Mouse (Mus musculus): Measurements from ENCODE around the gene Atp1b1.

The Atp1b1 gene

DNA sequence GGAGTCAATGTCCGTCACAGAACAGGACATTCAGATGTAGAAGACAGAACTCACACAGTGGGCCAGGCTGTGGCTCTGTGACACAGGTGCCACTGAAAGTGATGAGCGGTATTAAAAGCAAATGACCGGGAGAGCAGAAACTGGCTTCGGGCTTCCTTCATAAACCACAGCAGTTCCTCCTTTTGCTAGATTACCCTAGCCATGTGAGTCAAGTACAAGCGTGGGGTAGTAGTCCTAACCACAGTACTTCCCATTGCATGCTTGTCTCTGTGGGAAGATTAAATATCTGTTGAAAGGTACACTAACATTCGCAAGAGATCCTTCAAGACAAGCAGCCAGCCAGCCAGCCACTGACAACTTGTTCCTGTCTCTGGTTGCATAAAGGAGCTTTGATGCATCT, 17.9 kb downstream of the Atp1b1 start:
- no peak for DNase-seq (ENCODE audit: low spot score in 2 of 2)

DNA sequence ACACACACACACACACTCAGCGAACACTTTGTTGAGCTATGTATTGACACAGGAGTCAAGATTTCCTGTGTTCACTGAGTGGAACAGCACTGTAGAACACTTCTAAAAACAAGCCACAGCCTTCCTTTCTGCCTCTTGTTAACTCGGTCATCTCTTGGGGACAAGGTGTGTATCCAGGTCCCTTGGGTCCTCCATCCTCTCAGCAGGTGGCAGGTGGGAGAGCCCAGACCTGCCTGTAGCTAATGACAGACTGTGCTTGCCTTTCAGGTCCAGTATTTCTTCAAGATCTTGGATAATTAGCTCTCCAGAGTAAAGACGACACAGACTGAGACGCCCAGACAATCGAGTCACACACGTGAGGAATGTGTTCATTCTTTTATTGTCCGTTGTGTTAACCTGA, 21.4 kb downstream of the Atp1b1 start:
- no peak for DNase-seq (ENCODE audit: low spot score in 2 of 2)

DNA sequence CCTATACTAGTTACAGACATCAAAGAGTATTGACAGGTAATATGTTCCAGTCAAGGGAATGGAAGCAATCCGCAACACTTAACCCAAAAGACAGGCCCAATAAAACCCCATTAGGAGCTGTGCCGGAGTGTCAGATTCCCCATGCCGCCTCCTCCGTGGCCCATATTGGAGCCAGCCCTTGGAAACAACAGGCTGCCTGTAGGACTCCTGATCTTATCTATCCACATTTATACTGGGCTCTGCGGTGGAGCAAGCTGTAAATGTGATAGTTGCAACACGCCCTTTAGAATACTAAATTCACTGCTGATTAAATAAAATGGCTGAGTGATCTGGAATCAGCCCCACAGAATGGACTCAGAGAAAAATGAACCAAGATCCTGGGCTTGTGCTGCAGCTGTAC, 24.1 kb downstream of the Atp1b1 start:
- DNase-seq (ENCODE audit: low spot score in 2 of 2) = no peak

DNA sequence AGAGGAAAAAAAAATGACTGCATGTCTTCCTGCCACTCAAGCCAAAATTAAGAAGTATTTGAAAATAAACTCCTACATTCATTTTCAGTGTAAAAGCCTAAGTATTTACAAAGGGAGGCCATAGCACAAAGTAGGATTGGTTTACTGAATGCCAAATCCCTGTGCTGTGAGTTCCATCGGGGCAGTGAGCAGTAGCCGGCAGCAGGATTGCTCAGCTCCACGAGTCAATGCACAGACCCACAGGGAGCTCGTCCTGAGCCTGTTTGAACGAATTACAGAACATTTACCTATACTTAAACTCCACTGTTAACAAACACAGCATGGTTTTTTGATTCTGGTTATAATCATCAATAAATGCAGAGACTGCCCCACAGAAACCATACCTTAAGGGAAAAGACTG, 25.5 kb downstream of the Atp1b1 start:
- DNase-seq (ENCODE audit: low spot score in 2 of 2) = no peak

DNA sequence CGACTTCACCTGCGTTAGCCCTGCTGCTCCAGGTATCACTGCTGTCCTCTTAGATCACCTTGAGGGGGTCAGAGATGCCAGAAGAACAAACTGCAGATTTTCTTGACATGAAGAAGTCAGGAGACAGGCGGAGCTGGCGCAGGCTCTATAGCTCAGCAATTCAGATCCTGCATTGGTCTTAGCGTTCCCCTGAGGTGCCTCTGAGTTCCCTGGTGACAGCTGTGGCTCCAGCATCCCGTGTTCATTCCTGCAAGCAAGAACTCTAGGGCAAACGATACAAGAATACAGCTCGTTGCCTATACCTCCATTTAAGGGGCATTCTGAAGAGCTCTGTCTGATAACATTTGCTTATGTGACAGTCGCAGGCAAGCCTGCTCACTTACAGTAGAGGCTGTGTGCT, 29.5 kb downstream of the Atp1b1 start:
- no peak for DNase-seq (ENCODE audit: low spot score in 2 of 2)

DNA sequence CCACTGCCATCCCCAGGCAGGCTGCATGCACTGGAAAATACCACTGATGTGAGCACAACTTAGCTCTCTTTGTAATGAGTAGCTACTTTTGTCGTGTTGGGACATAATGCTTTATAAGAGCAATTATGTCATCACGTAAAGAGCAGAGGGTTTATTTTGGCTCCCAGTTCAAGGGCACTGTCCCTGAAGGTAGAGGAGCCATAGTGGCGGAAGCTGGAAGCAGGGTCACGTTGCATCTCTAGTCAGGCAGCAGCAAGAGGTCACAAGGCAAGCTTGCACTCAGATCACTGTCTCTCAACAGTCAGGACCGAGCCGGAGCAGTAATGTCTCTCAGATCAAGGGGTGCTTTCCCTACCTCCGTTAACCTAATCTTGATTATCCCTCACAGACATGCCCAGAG, 30.4 kb downstream of the Atp1b1 start:
- DNase-seq (ENCODE audit: low spot score in 2 of 2) = no peak

DNA sequence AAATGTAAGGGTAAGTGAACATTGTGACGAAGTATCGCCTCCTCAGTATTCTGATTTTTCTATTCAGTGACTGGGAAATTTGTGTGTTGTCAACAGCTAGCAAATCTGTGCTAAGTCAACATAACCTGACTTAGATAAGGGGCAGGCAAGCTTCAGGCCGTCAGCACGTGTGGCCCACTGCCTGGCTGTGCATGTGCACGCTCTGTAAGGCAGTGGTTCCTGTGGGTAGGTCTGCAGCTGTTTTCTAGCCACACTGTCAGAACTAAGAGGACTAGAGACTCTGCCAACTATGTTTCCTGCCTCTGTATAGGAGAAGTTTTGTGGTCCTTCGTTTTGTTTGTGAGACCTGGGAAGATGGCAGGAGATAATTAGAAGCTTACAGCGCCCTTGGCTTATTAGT, 31.9 kb downstream of the Atp1b1 start:
- no peak for DNase-seq (ENCODE audit: low spot score in 2 of 2)

DNA sequence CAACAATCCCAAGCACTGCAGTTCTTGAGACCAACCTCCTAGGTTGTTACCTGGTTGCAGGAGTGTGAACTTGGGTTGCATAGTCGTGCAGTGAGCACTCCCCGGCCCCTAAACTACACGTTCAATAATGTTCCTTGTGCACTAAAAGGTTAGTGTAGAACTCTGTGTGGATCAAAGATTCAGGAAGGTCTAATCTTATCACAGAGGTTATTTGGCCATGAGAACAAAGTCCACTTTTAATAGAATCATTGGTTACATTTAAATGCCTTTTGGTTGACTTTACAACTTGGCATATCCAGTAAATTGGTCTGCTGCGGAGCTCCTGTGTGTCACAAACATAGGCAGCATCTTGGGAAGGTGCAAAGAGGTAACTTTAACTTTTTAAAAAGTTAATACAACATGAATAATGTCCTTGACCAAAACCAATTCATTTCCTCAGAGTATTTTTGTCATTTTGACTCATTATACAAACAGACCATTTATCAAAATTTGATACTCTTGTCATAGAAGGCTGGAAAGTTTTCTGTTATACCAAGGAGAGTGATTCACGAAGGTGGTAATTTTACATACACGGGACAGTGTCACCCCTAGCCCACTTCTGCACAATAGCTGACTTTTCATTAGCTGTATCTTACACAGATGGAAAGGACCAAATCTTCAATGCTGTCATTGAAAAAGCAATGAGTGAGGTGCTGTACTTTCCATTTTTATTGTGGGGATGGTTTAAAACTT, 37.4 kb downstream of the Atp1b1 start:
- no peak for DNase-seq (ENCODE audit: low spot score in 2 of 2)

DNA sequence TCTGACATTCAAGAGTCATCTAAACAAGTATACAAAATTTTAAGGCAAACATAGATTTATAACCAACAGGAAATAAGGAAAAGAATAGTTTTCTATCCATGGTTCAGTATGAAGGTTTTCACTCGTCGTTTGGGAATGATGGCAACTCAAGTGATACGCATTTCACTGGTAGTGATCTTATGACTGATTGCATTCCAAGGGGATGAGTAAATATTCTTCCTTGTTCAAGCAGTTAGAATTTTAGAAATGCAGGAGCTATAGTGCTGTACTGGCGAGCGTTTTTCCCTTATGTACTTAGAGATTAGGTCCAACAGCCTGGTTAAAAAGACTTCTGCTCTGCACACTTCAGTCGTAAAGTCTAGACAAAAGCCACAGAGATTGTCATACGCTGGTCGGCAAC, 38.8 kb downstream of the Atp1b1 start:
- DNase-seq (ENCODE audit: low spot score in 2 of 2) = no peak

GRCm38 (mm10) chr1:164418320-164418719, 39.8 kb downstream of the Atp1b1 start:
- no peak for DNase-seq (ENCODE audit: low spot score in 2 of 2)

DNA sequence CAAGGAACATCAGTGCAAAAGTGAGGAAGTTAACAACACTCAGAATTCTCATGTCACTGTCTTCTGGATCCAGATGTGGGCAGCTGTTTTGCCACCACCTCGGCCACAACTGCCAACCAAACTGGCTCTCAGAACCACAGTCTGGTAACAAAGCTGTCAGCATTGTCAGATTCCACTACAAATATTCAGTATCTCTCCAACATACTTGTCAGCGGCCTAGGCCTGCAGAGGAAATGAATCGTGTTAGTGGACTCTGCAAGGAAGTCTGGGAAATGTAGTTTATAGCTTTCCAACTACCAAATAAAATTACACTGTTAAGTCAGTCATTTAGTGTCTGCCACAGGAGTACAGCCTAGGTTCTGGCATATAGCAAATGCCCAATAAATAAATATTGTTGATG, 40.6 kb downstream of the Atp1b1 start:
- DNase-seq (ENCODE audit: low spot score in 2 of 2) = no peak

DNA sequence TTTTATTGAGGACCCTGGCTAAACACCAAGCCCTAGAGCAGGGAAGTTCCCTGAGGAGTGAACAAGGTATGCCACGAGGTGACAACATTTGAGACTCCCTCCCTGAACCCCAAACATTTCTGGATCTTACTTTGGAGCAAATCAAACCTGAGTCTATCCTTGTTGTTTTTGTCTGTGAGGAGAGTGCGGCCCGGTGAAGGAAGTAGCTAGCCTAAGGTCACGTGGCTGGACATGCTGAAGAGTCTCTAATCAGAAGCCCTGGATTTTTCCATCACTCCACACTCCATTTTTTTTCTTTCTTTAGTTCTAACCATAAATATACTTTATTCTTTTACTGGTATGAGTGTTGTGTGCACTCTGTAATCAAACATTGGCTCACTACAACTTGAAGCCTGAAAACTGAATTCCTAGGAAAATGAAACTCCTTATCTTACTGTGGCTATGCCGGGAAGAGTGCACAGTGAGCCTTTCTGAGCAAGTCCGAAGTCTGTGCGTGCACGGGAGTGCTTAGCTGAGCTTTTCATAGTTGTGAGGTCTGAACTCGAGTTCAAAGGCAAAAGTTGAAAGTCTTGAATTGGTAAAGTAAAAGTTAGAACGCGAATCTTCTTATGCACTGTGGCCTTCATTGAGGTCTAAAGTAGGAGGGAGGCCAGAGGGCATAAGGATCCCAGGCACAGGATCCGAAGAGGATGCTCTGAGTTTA, 41.3 kb downstream of the Atp1b1 start:
- DNase-seq (ENCODE audit: low spot score in 2 of 2) = no peak

DNA sequence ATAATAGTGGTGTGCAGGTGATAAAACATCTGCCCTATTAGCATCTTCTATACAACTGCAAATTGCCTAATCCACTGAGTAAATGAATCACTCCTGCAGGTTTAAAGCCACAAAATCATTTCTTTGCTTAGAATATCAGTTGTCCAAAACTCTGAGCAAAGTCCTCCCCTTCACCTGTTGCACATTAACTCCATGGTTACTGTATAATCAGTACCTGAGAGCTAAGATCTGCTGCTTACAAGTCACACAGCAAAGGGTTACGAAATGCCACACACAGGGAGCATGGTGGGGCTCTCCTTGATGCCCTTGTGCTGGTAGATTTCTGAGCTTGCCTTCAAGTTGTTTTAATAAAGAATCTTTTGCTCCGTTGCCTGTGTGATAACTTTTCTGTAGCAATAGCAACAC, 42.8 kb downstream of the Atp1b1 start:
- no peak for DNase-seq (ENCODE audit: low spot score in 2 of 2)

DNA sequence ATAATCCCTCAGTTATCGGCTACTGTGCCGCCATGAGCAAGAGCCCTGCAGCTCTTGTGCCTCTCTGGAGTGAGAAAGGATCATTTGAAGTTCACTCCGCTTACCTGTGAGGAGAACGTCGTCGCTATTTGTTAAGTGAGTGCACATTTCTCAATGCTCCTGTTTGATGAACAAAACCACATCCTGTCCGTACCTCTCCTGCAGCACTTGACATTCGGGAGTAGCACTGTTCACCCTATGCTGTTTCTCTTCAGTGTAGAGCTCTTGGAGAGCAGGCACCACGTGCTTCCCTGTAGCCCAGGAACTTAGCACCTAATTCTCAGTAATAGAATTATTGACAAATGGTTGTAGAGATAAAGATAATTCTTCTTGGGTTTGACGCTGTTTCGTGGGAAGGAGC, 44.5 kb downstream of the Atp1b1 start:
- DNase-seq (ENCODE audit: low spot score in 2 of 2) = no peak

GRCm38 (mm10) chr1:164412906-164413305, 45.2 kb downstream of the Atp1b1 start:
- DNase-seq (ENCODE audit: low spot score in 2 of 2) = no peak

- DNase-seq (ENCODE audit: low spot score in 2 of 2) = no peak
Observed at GRCm38 (mm10) chr1:164411306-164411705, 46.8 kb downstream of the Atp1b1 start.

- no peak for DNase-seq (ENCODE audit: low spot score in 2 of 2)
Observed at GRCm38 (mm10) chr1:164408655-164409054, 49.5 kb downstream of the Atp1b1 start.

DNA sequence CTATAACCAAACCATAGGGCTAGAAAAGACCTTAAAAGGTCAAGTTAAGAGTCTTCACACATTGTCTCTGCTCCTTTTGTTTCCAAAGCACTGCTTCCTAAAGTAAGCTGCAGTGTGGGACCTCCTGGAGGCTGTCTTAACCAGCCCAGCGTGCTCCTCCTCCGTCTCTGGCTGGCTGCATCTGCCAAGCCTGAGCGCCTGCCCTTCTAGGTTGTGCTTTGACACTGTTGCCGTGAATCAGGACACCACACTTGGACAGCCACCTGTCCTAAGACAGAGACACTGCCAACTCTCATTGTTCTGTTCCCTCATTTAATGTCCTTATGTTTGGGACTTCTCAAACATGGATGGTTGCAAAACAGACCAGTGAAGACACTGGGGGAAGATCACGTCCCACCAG, 51.6 kb downstream of the Atp1b1 start:
- DNase-seq (ENCODE audit: low spot score in 2 of 2) = no peak

DNA sequence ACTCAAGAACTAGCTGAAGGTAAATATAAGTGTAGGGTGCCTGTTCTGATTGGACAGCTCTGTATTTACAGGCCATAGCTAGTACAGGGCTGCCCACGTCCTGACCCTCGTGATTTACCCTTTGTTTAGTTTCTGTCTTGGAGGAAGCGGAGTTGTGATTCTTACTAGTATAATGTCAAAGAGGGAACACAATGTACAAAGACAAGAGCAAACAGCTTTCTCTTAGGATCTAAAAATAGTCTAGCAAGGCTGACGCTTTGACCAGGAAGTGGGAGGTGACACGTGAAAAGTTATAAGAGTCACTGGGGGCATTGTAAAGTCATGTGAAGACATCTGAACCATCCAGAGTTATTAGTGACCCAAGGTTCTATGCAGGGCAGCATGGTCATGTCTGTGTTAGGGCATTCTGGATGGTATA, 52.8 kb downstream of the Atp1b1 start:
- DNase-seq (ENCODE audit: low spot score in 2 of 2) = no peak

- no peak for DNase-seq (ENCODE audit: low spot score in 2 of 2)
Observed at GRCm38 (mm10) chr1:164399578-164399977, 58.6 kb downstream of the Atp1b1 start.

GRCm38 (mm10) chr1:164397672-164398071, 60.5 kb downstream of the Atp1b1 start:
- no peak for DNase-seq (ENCODE audit: low spot score in 2 of 2)

DNA sequence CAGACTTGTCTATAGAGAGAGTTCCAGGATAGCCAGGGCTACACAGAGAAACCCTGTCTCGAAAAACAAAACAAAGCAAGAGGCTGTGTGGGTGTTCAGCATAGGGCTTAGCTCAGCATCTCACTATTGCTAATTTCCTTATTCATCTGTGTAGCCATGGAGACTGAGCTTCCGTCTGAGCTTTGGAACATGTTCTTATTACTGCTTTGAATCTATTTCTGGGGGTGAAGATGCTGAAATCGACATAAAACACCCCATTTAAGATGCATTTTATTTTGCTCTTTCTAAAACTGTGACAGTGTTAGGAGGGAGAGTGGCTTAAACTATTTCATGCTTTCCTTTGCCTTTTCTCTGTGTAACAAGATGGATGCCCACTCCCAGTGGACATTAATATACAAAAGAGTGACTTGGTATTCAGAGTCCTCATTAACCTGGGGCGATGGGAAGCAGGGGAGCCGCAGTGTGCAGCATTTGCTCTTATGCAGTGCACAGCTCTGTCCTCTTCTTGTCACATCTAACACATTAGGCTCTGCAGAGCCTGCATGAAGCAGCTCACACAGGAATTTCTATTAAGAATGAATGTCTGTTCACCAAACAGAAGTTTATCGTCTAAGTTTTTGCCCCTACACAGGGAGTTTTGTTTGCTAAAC, 62.9 kb downstream of the Atp1b1 start:
- no peak for DNase-seq (ENCODE audit: low spot score in 2 of 2)

DNA sequence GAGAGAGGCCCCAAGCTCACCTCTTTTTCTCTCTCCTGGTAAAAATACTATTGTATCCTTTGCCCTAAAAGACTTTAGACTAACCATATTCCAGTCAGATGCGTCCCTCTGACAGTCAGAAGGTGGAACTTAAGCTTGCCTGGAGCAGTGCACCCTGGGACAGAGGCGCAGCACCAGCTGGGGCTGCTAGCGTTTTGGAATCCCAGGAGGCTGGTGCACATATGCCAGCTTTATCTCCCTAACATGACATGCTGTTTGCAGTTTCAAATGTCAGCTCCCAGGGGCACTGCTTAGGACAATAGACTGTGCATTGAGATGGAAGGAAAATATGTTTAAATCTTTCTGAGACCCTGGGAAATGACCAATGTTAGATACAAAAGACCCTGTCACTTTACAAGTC, 66.0 kb downstream of the Atp1b1 start:
- no peak for DNase-seq (ENCODE audit: low spot score in 2 of 2)
